Mouse (Mus musculus) limb, embryonic 12.5 days (tissue): Measurements from ENCODE around the gene Gpc3. TPM values are rescaled to one million over a fixed set of nuclear protein-coding genes. Genes with fewer than 3 reads are reported as not detected.
A peak's percentile ranks its signal among the peaks of the same experiment; 100 is the strongest.

Experiments
- ATAC-seq: fragments of 200-750 bp; cut with Nextera tagmentation; 2 replicates; pipeline ENCODE4 v1.8.0; 2017; ENCODE audit warnings: low read depth, moderate TSS enrichment; ENCODE audit not compliant: insufficient number of reproducible peaks, insufficient read depth, low FRiP score, low TSS enrichment
- H3K27ac ChIP-seq: fragments of 300-500 bp; sonication (generic); 2 replicates; pipeline ENCODE4 v1.5.1; 2016; ENCODE audit warnings: mild to moderate bottlenecking, moderate library complexity
- H3K27me3 ChIP-seq: fragments of 300-500 bp; sonication (generic); 2 replicates; pipeline ENCODE4 v1.6.1; 2016; ENCODE audit warnings: mild to moderate bottlenecking, moderate library complexity
- H3K36me3 ChIP-seq: fragments of 300-500 bp; sonication (generic); 2 replicates; pipeline ENCODE4 v1.6.1; 2016; ENCODE audit warnings: mild to moderate bottlenecking, moderate library complexity
- H3K4me1 ChIP-seq: fragments of 300-500 bp; sonication (generic); replicated peaks from 2 replicates; pipeline ENCODE4 v1.6.1; 2016
- H3K4me2 ChIP-seq: fragments of 300-500 bp; sonication (generic); 2 replicates; pipeline ENCODE4 v1.6.1; 2016; ENCODE audit warnings: mild to moderate bottlenecking, moderate library complexity
- H3K4me3 ChIP-seq: fragments of 300-500 bp; sonication (generic); replicated peaks from 2 replicates; pipeline ENCODE4 v1.5.1; 2016; ENCODE audit warnings: mild to moderate bottlenecking
- H3K9ac ChIP-seq: fragments of 300-500 bp; sonication (generic); replicated peaks from 2 replicates; pipeline ENCODE4 v1.6.1; 2016; ENCODE audit warnings: mild to moderate bottlenecking, moderate library complexity
- H3K9me3 ChIP-seq: fragments of 300-500 bp; sonication (generic); 2 replicates; pipeline ENCODE4 v1.6.1; 2016; ENCODE audit warnings: mild to moderate bottlenecking, moderate library complexity
- WGBS: fragments of 180-500 bp; shearing (Covaris S2); methylation state at CpG from one replicate; pipeline ENCODE4 v1.1.7; 2016; 5-methylcytosine and 5-hydroxymethylcytosine counted together
- polyA plus RNA-seq: library from polyadenylated mRNA; unstranded; fragments of >200 nt; fragmentation: Nextera tagmentation; extraction: Ambion mirVana; gene quantifications from 2 replicates; pipeline ENCODE4 v1.2.1, GENCODE M21; 2016

Gpc3 gene
- polyA plus RNA-seq, 1 experiment from 2014 or later, result 1,173 TPM

- Histone ChIP-seq H3K4me2 (no peak overlapping the region), H3K4me3 (no peak overlapping the region), H3K27ac (no peak overlapping the region), H3K27me3 (no peaks in the 10 kb centered on the region), H3K9me3 (no peaks in the 10 kb centered on the region), H3K9ac (no peak overlapping the region), H3K4me1 (no peaks in the 10 kb centered on the region), H3K36me3 (no peaks in the 10 kb centered on the region)
- 76% methylated on average over 3 of the region's 3 CpGs for WGBS
- no peak for ATAC-seq
These were observed 193.9 kb downstream of the Gpc3 start for GRCm38 (mm10) chrX:52419850-52420249.

GRCm38 (mm10) chrX:52412936-52413335 is 200.8 kb downstream of the Gpc3 start:
- no peak overlapping the region for H3K27ac ChIP-seq
- H3K4me1 ChIP-seq, result peaks cover 17% of the 10 kb centered on the region; the same call in 1 of the 2 replicates
- H3K36me3 ChIP-seq, result no peaks in the 10 kb centered on the region
- H3K4me3 ChIP-seq, result no peak overlapping the region
- no peak overlapping the region for H3K9ac ChIP-seq
- WGBS, result 85% methylated on average over 3 of the region's 3 CpGs
- H3K9me3 ChIP-seq, result no peaks in the 10 kb centered on the region
- no peak overlapping the region for H3K4me2 ChIP-seq
- ATAC-seq, result no peak
- peaks cover 5% of the 10 kb centered on the region; the same call in 1 of the 2 replicates for H3K27me3 ChIP-seq

DNA sequence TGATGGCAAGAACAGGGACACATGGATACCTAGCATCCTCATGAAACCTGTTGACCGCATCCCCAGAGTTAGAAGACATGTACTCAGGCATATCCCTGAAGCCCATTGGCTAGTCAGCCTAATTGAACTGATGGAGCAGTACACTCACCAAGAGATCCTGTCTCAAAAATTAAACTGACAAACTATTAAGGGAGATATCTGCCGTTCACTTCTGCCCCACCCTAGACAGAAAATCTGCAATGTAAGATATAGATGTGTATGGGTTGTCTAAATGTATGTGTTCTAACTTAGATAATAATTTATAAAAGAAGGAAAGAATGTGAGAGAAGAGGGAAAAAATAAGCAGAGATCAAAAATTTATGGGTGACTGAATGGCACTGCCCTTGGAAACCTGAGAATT is 212.6 kb downstream of the Gpc3 start:
- H3K4me2 ChIP-seq, result no peak overlapping the region
- ATAC-seq, result no peak
- no peak overlapping the region for H3K27ac ChIP-seq
- H3K27me3 ChIP-seq, result no peaks in the 10 kb centered on the region
- no peak overlapping the region for H3K4me3 ChIP-seq
- H3K9me3 ChIP-seq, result no peaks in the 10 kb centered on the region
- no peaks in the 10 kb centered on the region for H3K4me1 ChIP-seq
- peaks cover 3% of the 10 kb centered on the region; the same call in 1 of the 2 replicates for H3K36me3 ChIP-seq
- H3K9ac ChIP-seq, result no peak overlapping the region
- 94% methylated on average over 2 of the region's 2 CpGs for WGBS

DNA sequence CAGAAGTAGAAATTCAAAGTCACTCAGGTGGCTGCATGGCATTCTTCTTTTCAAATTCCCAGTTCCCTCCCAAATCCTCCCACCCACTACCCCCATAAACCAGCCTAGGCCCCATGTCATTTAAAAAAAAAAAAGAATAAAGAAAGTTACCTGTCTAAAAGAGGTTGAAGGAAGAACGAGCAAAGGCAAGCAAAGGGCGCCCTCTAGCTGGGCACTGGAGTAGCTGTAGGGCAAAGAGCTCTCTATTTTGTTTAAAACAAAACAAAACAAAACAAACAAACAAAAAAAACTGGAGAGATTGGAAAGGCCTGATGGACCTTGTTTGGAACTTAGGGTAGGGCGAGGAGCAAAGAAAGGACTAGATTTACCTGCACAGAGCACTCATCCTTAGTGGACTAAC is 238.6 kb downstream of the Gpc3 start:
- peaks cover 4% of the 10 kb centered on the region; the same call in 1 of the 2 replicates for H3K4me1 ChIP-seq
- 65% methylated on average over 3 of the region's 3 CpGs for WGBS
- H3K4me3 ChIP-seq, result no peak overlapping the region
- no peak overlapping the region for H3K4me2 ChIP-seq
- H3K27ac ChIP-seq, result no peak overlapping the region
- no peaks in the 10 kb centered on the region for H3K27me3 ChIP-seq
- ATAC-seq, result no peak
- H3K36me3 ChIP-seq, result peaks cover 5% of the 10 kb centered on the region; the same call in 1 of the 2 replicates
- no peak overlapping the region for H3K9ac ChIP-seq
- no peaks in the 10 kb centered on the region for H3K9me3 ChIP-seq

GRCm38 (mm10) chrX:52374209-52374608 is 239.5 kb downstream of the Gpc3 start:
- H3K36me3 ChIP-seq, result 0 out of 2 replicates have a peak, but pooled peaks cover 5% of the 10 kb centered on the region
- no peak overlapping the region for H3K9ac ChIP-seq
- H3K27me3 ChIP-seq, result no peaks in the 10 kb centered on the region
- ATAC-seq, result no peak
- no peak overlapping the region for H3K4me2 ChIP-seq
- H3K4me3 ChIP-seq, result no peak overlapping the region
- H3K9me3 ChIP-seq, result no peaks in the 10 kb centered on the region
- peak overlapping the region; percentile 62 for H3K27ac ChIP-seq
- WGBS, result 77% methylated on average over 14 of the region's 14 CpGs
- peaks cover 10% of the 10 kb centered on the region; the same call in 1 of the 2 replicates for H3K4me1 ChIP-seq

DNA sequence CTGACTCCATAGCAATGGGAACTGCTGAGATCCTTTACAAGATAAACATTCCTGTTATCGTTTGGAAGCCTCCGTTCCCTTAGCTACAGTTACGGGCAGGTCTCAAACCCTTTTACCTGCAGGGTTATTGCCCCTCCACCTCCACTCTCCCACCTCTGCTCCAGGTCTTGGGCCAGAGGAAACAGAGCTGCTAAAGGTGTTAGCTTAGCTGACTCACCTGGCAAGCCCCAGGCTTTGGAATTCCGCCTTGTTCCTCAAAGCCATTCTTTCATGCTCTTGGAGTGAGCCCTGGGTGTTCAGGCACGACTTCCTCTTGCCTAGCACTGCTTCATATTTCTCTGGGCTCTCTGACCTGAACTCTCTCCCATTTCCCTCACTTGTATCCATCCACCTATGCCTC is 241.3 kb downstream of the Gpc3 start:
- no peak overlapping the region for H3K27ac ChIP-seq
- WGBS, result 71% methylated on average over 5 of the region's 5 CpGs
- H3K4me2 ChIP-seq, result no peak overlapping the region
- H3K9me3 ChIP-seq, result no peaks in the 10 kb centered on the region
- ATAC-seq, result no peak; the same call in 1 of the 2 replicates
- no peak overlapping the region for H3K4me3 ChIP-seq
- peaks cover 10% of the 10 kb centered on the region; the same call in 1 of the 2 replicates for H3K4me1 ChIP-seq
- H3K27me3 ChIP-seq, result no peaks in the 10 kb centered on the region
- H3K36me3 ChIP-seq, result 0 out of 2 replicates have a peak, but pooled peaks cover 5% of the 10 kb centered on the region
- H3K9ac ChIP-seq, result no peak overlapping the region

DNA sequence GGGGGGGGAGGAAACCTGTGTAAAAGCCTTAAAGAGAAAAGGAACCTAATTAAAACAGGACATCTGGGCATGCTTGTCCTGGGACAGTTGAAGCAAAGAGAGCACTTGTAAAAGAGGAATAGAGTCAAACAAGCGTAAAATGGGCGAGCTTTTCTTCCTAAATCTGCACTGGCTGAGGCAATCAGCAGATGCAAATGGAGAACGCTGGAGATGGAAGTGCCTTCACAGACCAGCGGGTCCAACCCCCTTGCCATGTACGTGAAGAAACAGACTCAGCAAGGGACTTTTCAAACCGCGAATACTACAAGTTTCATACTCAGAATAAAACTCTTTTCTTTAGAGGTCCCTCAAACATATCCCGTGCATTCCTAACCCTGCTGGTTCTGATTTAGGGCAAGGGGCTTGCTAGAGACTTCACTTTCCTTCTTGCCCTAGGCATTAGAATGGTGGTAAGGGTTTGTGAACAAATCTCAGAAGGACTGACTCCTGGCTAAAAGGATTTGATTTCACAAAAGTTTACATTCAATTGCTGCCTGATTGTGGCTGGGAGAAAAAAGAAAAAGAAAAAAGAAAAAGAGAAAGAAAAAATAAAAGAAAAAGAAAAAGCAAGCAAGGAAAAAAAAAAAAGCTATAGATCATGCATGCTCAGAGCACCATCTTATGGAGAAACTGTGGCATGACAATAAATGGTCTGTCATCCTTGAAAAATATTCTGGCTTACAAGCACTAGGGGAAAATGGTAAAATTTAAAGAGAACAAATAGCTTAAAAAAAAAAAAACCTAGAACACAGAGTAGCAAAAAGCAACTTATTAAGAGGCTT is 243.6 kb downstream of the Gpc3 start:
- Histone ChIP-seq H3K27me3 (no peaks in the 10 kb centered on the region), H3K4me3 (no peak overlapping the region), H3K9me3 (no peaks in the 10 kb centered on the region), H3K9ac (no peak overlapping the region), H3K4me1 (peaks cover 10% of the 10 kb centered on the region; the same call in 1 of the 2 replicates), H3K36me3 (peaks cover 15% of the 10 kb centered on the region), H3K4me2 (no peak overlapping the region), H3K27ac (no peak overlapping the region)
- no peak for ATAC-seq
- WGBS, result 53% methylated on average over 8 of the region's 8 CpGs

GRCm38 (mm10) chrX:52369304-52369937 is 244.3 kb downstream of the Gpc3 start:
- Histone ChIP-seq H3K9me3 (no peaks in the 10 kb centered on the region), H3K27me3 (no peaks in the 10 kb centered on the region), H3K27ac (no peak overlapping the region), H3K36me3 (peaks cover 22% of the 10 kb centered on the region), H3K9ac (no peak overlapping the region), H3K4me2 (no peak overlapping the region), H3K4me3 (no peak overlapping the region), H3K4me1 (peaks cover 6% of the 10 kb centered on the region; the same call in 1 of the 2 replicates)
- no peak for ATAC-seq
- WGBS, result 62% methylated on average over 6 of the region's 6 CpGs

- H3K27ac ChIP-seq, result no peak overlapping the region
These were observed 246.9 kb downstream of the Gpc3 start for GRCm38 (mm10) chrX:52366826-52367225.

DNA sequence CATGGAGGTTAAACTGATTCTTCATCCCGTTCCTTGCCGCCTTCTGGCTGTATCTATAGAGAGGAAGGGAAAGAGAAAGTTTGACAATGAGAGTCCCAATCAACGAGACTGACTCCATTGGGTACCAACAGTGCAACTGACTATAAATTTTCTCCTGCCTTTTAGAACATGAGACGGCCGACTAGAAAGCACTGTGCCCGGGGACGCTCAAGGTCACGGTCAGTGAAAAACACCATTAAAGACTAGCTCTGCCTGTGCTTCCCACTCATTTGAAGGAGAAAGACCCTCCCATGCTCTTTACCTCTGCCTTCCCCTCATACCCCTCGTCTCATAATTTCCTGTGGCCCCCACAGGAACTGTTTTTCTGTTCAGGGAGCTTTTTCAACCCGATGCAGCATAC is 248.0 kb downstream of the Gpc3 start:
- H3K27ac ChIP-seq, result no peak overlapping the region
- no peak overlapping the region for H3K9ac ChIP-seq
- H3K4me1 ChIP-seq, result peaks cover 6% of the 10 kb centered on the region; the same call in 1 of the 2 replicates
- H3K36me3 ChIP-seq, result peaks cover 21% of the 10 kb centered on the region
- no peaks in the 10 kb centered on the region for H3K27me3 ChIP-seq
- no peak for ATAC-seq
- no peak overlapping the region for H3K4me3 ChIP-seq
- WGBS, result 82% methylated on average over 10 of the region's 10 CpGs
- no peak overlapping the region for H3K4me2 ChIP-seq
- H3K9me3 ChIP-seq, result no peaks in the 10 kb centered on the region

More at GRCm38 (mm10) chrX:52366826-52367225, 246.9 kb downstream of the Gpc3 start:
- Histone ChIP-seq H3K4me2 (no peak overlapping the region), H3K9ac (no peak overlapping the region), H3K4me1 (peaks cover 6% of the 10 kb centered on the region; the same call in 1 of the 2 replicates), H3K4me3 (no peak overlapping the region), H3K27me3 (no peaks in the 10 kb centered on the region), H3K36me3 (peaks cover 21% of the 10 kb centered on the region), H3K9me3 (no peaks in the 10 kb centered on the region)
- ATAC-seq, result no peak
- 85% methylated on average over 5 of the region's 5 CpGs for WGBS

DNA sequence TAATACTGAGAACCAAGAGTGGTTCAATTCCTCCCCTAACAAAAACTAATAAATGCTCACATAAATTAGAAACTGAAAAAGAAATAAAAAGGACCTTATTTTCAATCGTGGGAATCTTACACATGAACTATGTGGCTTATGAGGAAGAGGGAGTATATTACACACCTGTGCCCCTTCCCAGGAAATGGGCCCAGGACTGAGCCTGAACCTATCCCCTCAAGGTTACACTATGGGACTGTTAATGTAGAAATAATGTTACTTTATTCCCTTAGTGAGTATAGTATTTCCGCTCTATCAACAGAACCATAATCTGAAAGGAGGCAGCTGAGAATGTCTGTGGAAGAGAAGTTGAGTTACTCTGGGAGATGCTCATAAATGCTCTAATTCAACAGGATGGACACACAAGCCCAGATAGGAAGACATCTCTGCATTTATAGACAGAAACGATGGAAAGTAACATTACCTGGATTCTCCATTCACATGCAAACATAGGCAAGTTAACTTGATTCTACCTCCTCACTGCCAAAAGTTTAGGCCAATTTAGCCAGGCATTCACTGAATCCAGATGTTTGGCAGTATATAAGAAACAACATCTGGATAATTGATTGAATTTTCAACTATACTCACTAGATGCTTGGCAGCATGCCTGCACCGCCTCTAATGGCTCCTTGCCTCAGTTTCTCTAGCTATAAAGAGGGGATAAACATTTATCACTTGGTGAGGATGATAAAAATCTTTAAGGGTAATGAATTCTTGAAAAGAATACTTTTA is 251.3 kb downstream of the Gpc3 start:
- H3K9ac ChIP-seq, result no peak overlapping the region
- peaks cover 21% of the 10 kb centered on the region for H3K36me3 ChIP-seq
- no peaks in the 10 kb centered on the region for H3K27me3 ChIP-seq
- H3K4me1 ChIP-seq, result no peaks in the 10 kb centered on the region
- 71% methylated on average over 4 of the region's 4 CpGs for WGBS
- H3K4me3 ChIP-seq, result no peak overlapping the region
- no peak overlapping the region for H3K4me2 ChIP-seq
- no peak for ATAC-seq
- H3K27ac ChIP-seq, result no peak overlapping the region
- no peaks in the 10 kb centered on the region for H3K9me3 ChIP-seq
